Mouse (Mus musculus) limb, embryonic 13.5 days (tissue): ENCODE measurements around the gene Gucd1. TPM values are rescaled to one million over a fixed set of nuclear protein-coding genes. Genes with fewer than 3 reads are reported as not detected.

Experiments
- ATAC-seq: fragments of 200-750 bp; cut with Nextera tagmentation; 2 replicates; pipeline ENCODE4 v1.8.0; 2017; ENCODE audit warnings: low read depth, moderate number of reproducible peaks, moderate TSS enrichment; ENCODE audit not compliant: low FRiP score
- H3K27ac ChIP-seq: fragments of 300-500 bp; sonication (generic); 2 replicates; pipeline ENCODE4 v1.5.1; 2015; ENCODE audit warnings: inconsistent platforms, mild to moderate bottlenecking, moderate library complexity
- H3K27me3 ChIP-seq: fragments of 300-500 bp; sonication (generic); 2 replicates; pipeline ENCODE4 v1.6.1; 2015; ENCODE audit warnings: mild to moderate bottlenecking, inconsistent platforms
- H3K36me3 ChIP-seq: fragments of 300-500 bp; sonication (generic); 2 replicates; pipeline ENCODE4 v1.6.1; 2015; ENCODE audit warnings: inconsistent platforms, mild to moderate bottlenecking, moderate library complexity
- H3K4me1 ChIP-seq: fragments of 300-500 bp; sonication (generic); 2 replicates; pipeline ENCODE4 v1.6.1; 2015; ENCODE audit warnings: inconsistent platforms
- H3K4me2 ChIP-seq: fragments of 300-500 bp; sonication (generic); replicated peaks from 2 replicates; pipeline ENCODE4 v1.6.1; 2015; ENCODE audit warnings: inconsistent platforms, mild to moderate bottlenecking, moderate library complexity
- H3K4me3 ChIP-seq: fragments of 300-500 bp; sonication (generic); 2 replicates; pipeline ENCODE4 v1.5.1; 2015; ENCODE audit warnings: moderate library complexity, mild to moderate bottlenecking, inconsistent platforms
- H3K9ac ChIP-seq: fragments of 300-500 bp; sonication (generic); 2 replicates; pipeline ENCODE4 v1.6.1; 2015; ENCODE audit warnings: mild to moderate bottlenecking, inconsistent platforms
- H3K9me3 ChIP-seq: fragments of 300-500 bp; sonication (generic); 2 replicates; pipeline ENCODE4 v1.6.1; 2016; ENCODE audit warnings: inconsistent platforms
- WGBS: fragments of 180-500 bp; shearing (Covaris S2); methylation state at CpG from one replicate; pipeline ENCODE4 v1.1.7; 2015; 5-methylcytosine and 5-hydroxymethylcytosine counted together
- polyA plus RNA-seq: library from polyadenylated mRNA; unstranded; fragments of >200 nt; fragmentation: Nextera tagmentation; extraction: Ambion mirVana; gene quantifications from 2 replicates; pipeline ENCODE4 v1.2.1, GENCODE M21; 2015

Gene Gucd1
- polyA plus RNA-seq, 1 experiment from 2014 or later = 29.2 TPM

- Histone ChIP-seq H3K36me3 (no peaks in the 10 kb centered on the region), H3K4me3 (no peak overlapping the region), H3K9me3 (no peaks in the 10 kb centered on the region), H3K27ac (no peak overlapping the region), H3K4me2 (no peak overlapping the region), H3K27me3 (no peaks in the 10 kb centered on the region), H3K4me1 (no peaks in the 10 kb centered on the region), H3K9ac (no peak overlapping the region)
- 66% methylated on average over 10 of the region's 10 CpGs for WGBS
- no peak for ATAC-seq
These were observed 180.5 kb downstream of the Gucd1 start for GRCm38 (mm10) chr10:75337231-75337630.

- Histone ChIP-seq H3K27ac (no peak overlapping the region), H3K27me3 (no peaks in the 10 kb centered on the region), H3K36me3 (no peaks in the 10 kb centered on the region), H3K4me2 (no peak overlapping the region), H3K4me3 (no peak overlapping the region), H3K9me3 (no peaks in the 10 kb centered on the region), H3K9ac (no peak overlapping the region), H3K4me1 (no peaks in the 10 kb centered on the region)
- WGBS = 79% methylated on average over 6 of the region's 6 CpGs
- no peak for ATAC-seq
These were observed 182.7 kb downstream of the Gucd1 start for GRCm38 (mm10) chr10:75335075-75335474.

- no peaks in the 10 kb centered on the region for H3K9me3 ChIP-seq
- H3K4me2 ChIP-seq = no peak overlapping the region
- H3K4me3 ChIP-seq = no peak overlapping the region
- no peak overlapping the region for H3K9ac ChIP-seq
- no peak for ATAC-seq
- H3K36me3 ChIP-seq = no peaks in the 10 kb centered on the region
- H3K27ac ChIP-seq = no peak overlapping the region
- no peaks in the 10 kb centered on the region for H3K27me3 ChIP-seq
- H3K4me1 ChIP-seq = no peaks in the 10 kb centered on the region
- WGBS = 62% methylated on average over 7 of the region's 7 CpGs
These were observed 183.6 kb downstream of the Gucd1 start for GRCm38 (mm10) chr10:75334175-75334574.

- 93% methylated on average over 23 of the region's 23 CpGs for WGBS
- Histone ChIP-seq H3K4me3 (no peak overlapping the region), H3K4me1 (no peaks in the 10 kb centered on the region), H3K9ac (no peak overlapping the region), H3K9me3 (no peaks in the 10 kb centered on the region), H3K4me2 (no peak overlapping the region), H3K36me3 (no peaks in the 10 kb centered on the region), H3K27ac (no peak overlapping the region), H3K27me3 (no peaks in the 10 kb centered on the region)
- no peak for ATAC-seq
These were observed 184.5 kb downstream of the Gucd1 start for GRCm38 (mm10) chr10:75333176-75333776.

- H3K27me3 ChIP-seq = no peaks in the 10 kb centered on the region
- no peak overlapping the region for H3K27ac ChIP-seq
- no peak for ATAC-seq
- 67% methylated on average over 3 of the region's 3 CpGs for WGBS
- H3K9me3 ChIP-seq = no peaks in the 10 kb centered on the region
- H3K4me1 ChIP-seq = no peaks in the 10 kb centered on the region
- no peak overlapping the region for H3K4me2 ChIP-seq
- H3K9ac ChIP-seq = no peak overlapping the region
- no peak overlapping the region for H3K4me3 ChIP-seq
- H3K36me3 ChIP-seq = no peaks in the 10 kb centered on the region
These were observed 185.5 kb downstream of the Gucd1 start for GRCm38 (mm10) chr10:75332268-75332667.

- Histone ChIP-seq H3K4me3 (no peak overlapping the region), H3K36me3 (no peaks in the 10 kb centered on the region)
These were observed 189.5 kb downstream of the Gucd1 start for GRCm38 (mm10) chr10:75328201-75328704.

GRCm38 (mm10) chr10:75327081-75327480, 190.7 kb downstream of the Gucd1 start:
- no peaks in the 10 kb centered on the region for H3K36me3 ChIP-seq
- ATAC-seq = no peak
- no peak overlapping the region for H3K9ac ChIP-seq
- no peaks in the 10 kb centered on the region for H3K9me3 ChIP-seq
- H3K4me3 ChIP-seq = no peak overlapping the region
- WGBS = 76% methylated on average over 11 of the region's 11 CpGs
- no peak overlapping the region for H3K27ac ChIP-seq
- no peak overlapping the region for H3K4me2 ChIP-seq
- H3K27me3 ChIP-seq = no peaks in the 10 kb centered on the region
- H3K4me1 ChIP-seq = peaks cover 9% of the 10 kb centered on the region; the same call in 1 of the 2 replicates

More at GRCm38 (mm10) chr10:75328201-75328704, 189.5 kb downstream of the Gucd1 start:
- Histone ChIP-seq H3K27ac (no peak overlapping the region), H3K27me3 (no peaks in the 10 kb centered on the region), H3K9me3 (no peaks in the 10 kb centered on the region), H3K4me2 (no peak overlapping the region), H3K9ac (no peak overlapping the region), H3K4me1 (peaks cover under 1% of the 10 kb centered on the region; the same call in 1 of the 2 replicates)
- 24% methylated on average over 4 of the region's 4 CpGs for WGBS
- ATAC-seq = no peak

GRCm38 (mm10) chr10:75326553-75326952, 191.2 kb downstream of the Gucd1 start:
- Histone ChIP-seq H3K9ac (no peak overlapping the region), H3K4me3 (no peak overlapping the region), H3K27me3 (no peaks in the 10 kb centered on the region), H3K36me3 (no peaks in the 10 kb centered on the region), H3K27ac (no peak overlapping the region), H3K9me3 (no peaks in the 10 kb centered on the region), H3K4me2 (no peak overlapping the region), H3K4me1 (peaks cover 9% of the 10 kb centered on the region; the same call in 1 of the 2 replicates)
- ATAC-seq = no peak
- WGBS = 80% methylated on average over 3 of the region's 3 CpGs

GRCm38 (mm10) chr10:75325821-75326220, 192.0 kb downstream of the Gucd1 start:
- no peaks in the 10 kb centered on the region for H3K27me3 ChIP-seq

GRCm38 (mm10) chr10:75324391-75324790, 193.4 kb downstream of the Gucd1 start:
- Histone ChIP-seq H3K4me2 (no peak overlapping the region), H3K36me3 (no peaks in the 10 kb centered on the region), H3K27me3 (peaks cover 11% of the 10 kb centered on the region), H3K9me3 (no peaks in the 10 kb centered on the region), H3K4me1 (peaks cover 9% of the 10 kb centered on the region; the same call in 1 of the 2 replicates), H3K9ac (no peak overlapping the region), H3K4me3 (no peak overlapping the region), H3K27ac (no peak overlapping the region)
- 69% methylated on average over 10 of the region's 10 CpGs for WGBS
- ATAC-seq = no peak

More at GRCm38 (mm10) chr10:75325821-75326220, 192.0 kb downstream of the Gucd1 start:
- 94% methylated on average over 23 of the region's 23 CpGs for WGBS
- no peak overlapping the region for H3K27ac ChIP-seq
- peaks cover 9% of the 10 kb centered on the region; the same call in 1 of the 2 replicates for H3K4me1 ChIP-seq
- no peak for ATAC-seq
- no peak overlapping the region for H3K9ac ChIP-seq
- no peaks in the 10 kb centered on the region for H3K36me3 ChIP-seq
- H3K4me3 ChIP-seq = no peak overlapping the region
- H3K9me3 ChIP-seq = no peaks in the 10 kb centered on the region
- H3K4me2 ChIP-seq = no peak overlapping the region

GRCm38 (mm10) chr10:75323986-75324385, 193.8 kb downstream of the Gucd1 start:
- H3K4me3 ChIP-seq = no peak overlapping the region
- H3K27ac ChIP-seq = no peak overlapping the region
- no peaks in the 10 kb centered on the region for H3K36me3 ChIP-seq
- no peak for ATAC-seq
- peaks cover 15% of the 10 kb centered on the region for H3K27me3 ChIP-seq
- no peak overlapping the region for H3K4me2 ChIP-seq
- WGBS = 85% methylated on average over 8 of the region's 8 CpGs
- H3K4me1 ChIP-seq = peaks cover 9% of the 10 kb centered on the region; the same call in 1 of the 2 replicates
- H3K9ac ChIP-seq = no peak overlapping the region
- H3K9me3 ChIP-seq = no peaks in the 10 kb centered on the region

GRCm38 (mm10) chr10:75322966-75323365, 194.8 kb downstream of the Gucd1 start:
- Histone ChIP-seq H3K9ac (no peak overlapping the region), H3K27me3 (peaks cover 25% of the 10 kb centered on the region), H3K9me3 (no peaks in the 10 kb centered on the region), H3K4me3 (no peak overlapping the region), H3K4me2 (no peak overlapping the region), H3K27ac (no peak overlapping the region), H3K36me3 (no peaks in the 10 kb centered on the region), H3K4me1 (peaks cover 9% of the 10 kb centered on the region)
- ATAC-seq = no peak
- 68% methylated on average over 6 of the region's 6 CpGs for WGBS

GRCm38 (mm10) chr10:75320321-75320720, 197.5 kb downstream of the Gucd1 start:
- peaks cover 51% of the 10 kb centered on the region for H3K27me3 ChIP-seq
- H3K4me2 ChIP-seq = no peak overlapping the region
- peaks cover 26% of the 10 kb centered on the region for H3K4me1 ChIP-seq
- H3K36me3 ChIP-seq = no peaks in the 10 kb centered on the region
- H3K4me3 ChIP-seq = no peak overlapping the region
- no peaks in the 10 kb centered on the region for H3K9me3 ChIP-seq
- no peak overlapping the region for H3K27ac ChIP-seq
- H3K9ac ChIP-seq = no peak overlapping the region
- no peak for ATAC-seq
- 77% methylated on average over 4 of the region's 4 CpGs for WGBS
